Comparison of ENCODE assay signal across 9 mouse cellular contexts in the genomic region with DNA sequence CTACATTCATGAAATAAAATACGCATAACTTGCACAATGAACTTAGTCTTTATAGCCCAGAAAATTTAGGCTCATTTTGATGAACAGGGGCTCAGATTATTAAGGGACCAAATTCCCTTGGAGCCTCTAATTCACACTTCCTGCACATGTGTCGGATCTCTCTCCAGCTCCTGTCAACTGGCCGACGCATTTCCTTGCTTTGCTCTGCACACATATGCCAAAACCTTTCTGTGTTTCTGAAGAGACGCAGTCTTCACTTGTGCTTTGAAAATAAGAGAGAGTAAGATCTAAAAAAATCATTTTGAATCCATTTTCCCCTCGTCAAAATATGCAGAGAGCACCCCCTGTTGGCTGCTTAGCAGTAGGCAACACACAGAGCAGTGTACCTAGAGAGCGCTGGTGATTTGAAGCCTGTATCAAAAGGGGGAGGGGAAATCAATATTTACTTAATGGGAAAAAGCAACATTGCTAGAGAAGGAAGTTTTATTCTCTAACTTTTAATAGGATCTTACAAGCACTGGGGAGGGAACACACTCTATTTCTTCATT. TPM values are rescaled to one million over a fixed set of nuclear protein-coding genes. Genes with fewer than 3 reads are reported as not detected.
DNase-seq lines count a peak whose midpoint lies in the region; ATAC-seq and TF ChIP-seq lines count a peak whose summit lies in the region.
"Had no signal": no experiment of that assay in that cellular context is flagged by ENCODE, and none has a peak within 500 bp of the region (broad histone marks: within the 10 kb centered on the region; RNA-seq: fewer than 3 reads in every experiment).

No protein-coding gene starts in this region.

- TF ChIP-seq CTCF in kidney, adult 2 months (conservative IDR thresholded peaks at IDR 0.05; ENCODE audit: insufficient read depth, insufficient read length, low read depth, low read length) = peak; percentile 53
- peak; percentile 84 for TF ChIP-seq CTCF in Patski (IDR thresholded peaks at IDR 0.05)
- TF ChIP-seq CTCF in lung, postnatal 0 days (IDR thresholded peaks at IDR 0.05) = peak; percentile 64

- no peak overlapping the region for H3K27ac ChIP-seq in kidney, adult 2 months (ENCODE audit: insufficient read depth, low read depth, low read length)
- no peak overlapping the region for H3K27ac ChIP-seq in embryonic facial prominence, embryonic 11.5 days (replicated peaks; ENCODE audit: low read depth, low read length)
- no peak overlapping the region for H3K27ac ChIP-seq in lung, postnatal 0 days (ENCODE audit: low read length)
- H3K27ac ChIP-seq: macrophage had no signal

- DNase-seq in kidney, adult 2 months = no peak
- DNase-seq in kidney, adult 11 months = no peak
- DNase-seq in Patski (ENCODE audit: low read depth, low spot score) = no peak
- peak; percentile 74 for DNase-seq in embryonic facial prominence, embryonic 11.5 days (ENCODE audit: low spot score)
- DNase-seq in induced T-regulatory cell, adult 2 months (ENCODE audit: low read depth) = peak; percentile 14
- DNase-seq in lung, postnatal 0 days (ENCODE audit: low spot score) = peak; percentile 37
- peak; percentile 55 for DNase-seq in right cerebral cortex, postnatal 25 days

- no peaks in the 10 kb centered on the region for H3K27me3 ChIP-seq in kidney, adult 2 months (replicated peaks; ENCODE audit: control insufficient read depth, insufficient read depth, low read length)
- H3K27me3 ChIP-seq in Patski = peaks cover 47% of the 10 kb centered on the region
- no peaks in the 10 kb centered on the region for H3K27me3 ChIP-seq in embryonic facial prominence, embryonic 11.5 days (ENCODE audit: control insufficient read depth, insufficient read depth, low read length)
- no peaks in the 10 kb centered on the region for H3K27me3 ChIP-seq in lung, postnatal 0 days (replicated peaks; ENCODE audit: insufficient read depth, low read length)

- no peak for ATAC-seq in Patski
- ATAC-seq in embryonic facial prominence, embryonic 11.5 days (replicated peaks; ENCODE audit: insufficient number of reproducible peaks, low FRiP score, low TSS enrichment, low read depth) = no peak
- ATAC-seq in lung, postnatal 0 days = no peak
- no peak for ATAC-seq in erythroblast, adult 5-6 weeks (replicated peaks; ENCODE audit: low FRiP score, poor library complexity, severe bottlenecking)

- TF ChIP-seq EP300 in lung, postnatal 0 days (IDR thresholded peaks at IDR 0.05) = no peak

- CTCF ChIA-PET in Patski (lab: Charles Lee) = interaction anchor here (0.6 to 1.5 kb wide), 3 partner anchors 15 to 18 kb away, joined by 3 to 7 read pairs (median 3); no protein-coding TSS in a partner anchor

- no peak overlapping the region for H3K4me2 ChIP-seq in embryonic facial prominence, embryonic 11.5 days (ENCODE audit: low read depth, low read length)
- no peak overlapping the region for H3K4me2 ChIP-seq in lung, postnatal 0 days (replicated peaks; ENCODE audit: low read depth, low read length)

- POLR2A ChIA-PET in Patski (lab: Charles Lee) = no interaction called here

- TF ChIP-seq POLR2A in kidney, adult 2 months (IDR thresholded peaks at IDR 0.05; ENCODE audit: low read depth, low read length) = no peak

- in situ Hi-C loops in Patski (cut with MboI; ENCODE audit: low pct_unique_long_range_greater_than_20kb) = no loop called here

- no peaks in the 10 kb centered on the region for H3K4me1 ChIP-seq in kidney, adult 2 months (ENCODE audit: control insufficient read depth, insufficient read depth, low read length)
- no peaks in the 10 kb centered on the region for H3K4me1 ChIP-seq in embryonic facial prominence, embryonic 11.5 days (ENCODE audit: control insufficient read depth, insufficient read depth, low read length)
- no peaks in the 10 kb centered on the region for H3K4me1 ChIP-seq in lung, postnatal 0 days (ENCODE audit: insufficient read depth, low read depth, low read length)

- H3K36me3 ChIP-seq in kidney, adult 2 months (ENCODE audit: control insufficient read depth, insufficient read depth, low read length) = no peaks in the 10 kb centered on the region
- H3K36me3 ChIP-seq in embryonic facial prominence, embryonic 11.5 days (replicated peaks; ENCODE audit: control insufficient read depth, insufficient read depth, low read depth, low read length) = no peaks in the 10 kb centered on the region
- no peaks in the 10 kb centered on the region for H3K36me3 ChIP-seq in lung, postnatal 0 days (ENCODE audit: insufficient read depth, low read length)

- H3K4me3 ChIP-seq in kidney, adult 2 months (ENCODE audit: insufficient read depth, low read depth, low read length) = no peak overlapping the region
- no peak overlapping the region for H3K4me3 ChIP-seq in embryonic facial prominence, embryonic 11.5 days (ENCODE audit: low read depth, low read length)
- no peak overlapping the region for H3K4me3 ChIP-seq in lung, postnatal 0 days (ENCODE audit: low read depth, low read length)

- WGBS in kidney, adult 2 months = 42% methylated on average over 7 of the region's 7 CpGs
- WGBS in embryonic facial prominence, embryonic 11.5 days = 46% methylated on average over 7 of the region's 7 CpGs
- WGBS in lung, postnatal 0 days = 41% methylated on average over 7 of the region's 7 CpGs

- H3K9me3 ChIP-seq in embryonic facial prominence, embryonic 11.5 days (replicated peaks; ENCODE audit: control insufficient read depth, low read length) = no peaks in the 10 kb centered on the region
- no peaks in the 10 kb centered on the region for H3K9me3 ChIP-seq in lung, postnatal 0 days (ENCODE audit: low read length)

- H3K9ac ChIP-seq in embryonic facial prominence, embryonic 11.5 days (replicated peaks; ENCODE audit: low read length) = no peak overlapping the region
- no peak overlapping the region for H3K9ac ChIP-seq in lung, postnatal 0 days (replicated peaks; ENCODE audit: low read depth)

RNA-seq across cellular contexts. Expression of a gene that starts 18.5 kb away (rescaled TPM):
- 23.3 and 24.4 TPM in 2 replicates for polyA plus RNA-seq in kidney, adult 2 months (2012; rRNA removed)
- 72.5 TPM for polyA plus RNA-seq in Patski (2021)
- 91.3 and 92.5 TPM in 2 replicates for polyA plus RNA-seq in embryonic facial prominence, embryonic 11.5 days (2014; fragmentation: Nextera tagmentation; extraction: Ambion mirVana)
- 34.5 and 37.9 TPM in 2 replicates for polyA plus RNA-seq in lung, postnatal 0 days (2015; fragmentation: Nextera tagmentation; extraction: Ambion mirVana)
- total RNA-seq in erythroblast, adult 5-6 weeks (2015; ENCODE audit: low replicate concordance) = 14.6 and 16.7 TPM in 2 replicates
- 11.6 and 16.4 TPM in 2 replicates for total RNA-seq in erythroblast, adult 5-6 weeks (2017; ENCODE audit: low replicate concordance)

Comparison
In these comparisons a context has a peak if more than half of its experiments do, and no peak if none do; other contexts are left out.
1. DNase-seq: peak in embryonic facial prominence, embryonic 11.5 days (single experiment), induced T-regulatory cell, adult 2 months (single experiment), lung, postnatal 0 days (single experiment) and right cerebral cortex, postnatal 25 days (single experiment); none in kidney, adult 2 months (single experiment), kidney, adult 11 months (single experiment) and Patski (single experiment).
2. Peak in every context shown above with its lines, with median percentiles within 50 percentile points of each other: CTCF ChIP-seq.